Mouse (Mus musculus): ENCODE measurements around the gene Cldn19. TPM values are rescaled to one million over a fixed set of nuclear protein-coding genes. Genes with fewer than 3 reads are reported as not detected.

The Cldn19 gene
- total RNA-seq, 2 experiments from 2014 or later, result 0.06 TPM; not detected in 1

GRCm38 (mm10) chr4:119292771-119293573 lies 37.8 kb downstream of the Cldn19 start:
- DNase-seq (ENCODE audit: low spot score), result peak; percentile 20
- intact Hi-C loops (cut with DNase I), result no loop called here

- no peak for DNase-seq (ENCODE audit: low spot score)
- intact Hi-C loops (cut with DNase I), result loop anchor here (1.0 kb wide), 1 partner anchor 27 kb away; the partner anchor contains the start of gene Ppih
These were observed 38.5 kb downstream of the Cldn19 start for GRCm38 (mm10) chr4:119293574-119294258.

GRCm38 (mm10) chr4:119294415-119295133 lies 39.4 kb downstream of the Cldn19 start, which contains the start of gene Ybx1:
Gene Ybx1 (minus strand): TSS chr4:119294604.
- peak; percentile 99 for DNase-seq (ENCODE audit: low spot score)
- intact Hi-C loops (cut with DNase I), result loop anchor here (1.0 to 5.0 kb wide), 2 partner anchors 26 to 128 kb away; partner anchors contain the start of genes Ppcs, Ppih and Zmynd12

- DNase-seq (ENCODE audit: low spot score), result no peak
- intact Hi-C loops (cut with DNase I), result loop anchor here (5.0 kb wide), 1 partner anchor 127 kb away; the partner anchor contains the start of genes Ppcs and Zmynd12
These were observed 39.9 kb downstream of the Cldn19 start for GRCm38 (mm10) chr4:119295134-119295453.

- no peak for DNase-seq (ENCODE audit: low spot score)
- intact Hi-C loops (cut with DNase I), result loop anchor here (5.0 kb wide), 1 partner anchor 125 kb away; the partner anchor contains the start of genes Ppcs and Zmynd12
These were observed 42.1 kb downstream of the Cldn19 start for GRCm38 (mm10) chr4:119297361-119297760.

- DNase-seq (ENCODE audit: low spot score), result no peak
- intact Hi-C loops (cut with DNase I), result loop anchor here (2.0 kb wide), 1 partner anchor 18 kb away; no protein-coding TSS in a partner anchor
These were observed 45.5 kb downstream of the Cldn19 start for GRCm38 (mm10) chr4:119300761-119301160.

- intact Hi-C loops (cut with DNase I), result loop anchor here (2.0 kb wide), 1 partner anchor 17 kb away; no protein-coding TSS in a partner anchor
- no peak for DNase-seq (ENCODE audit: low spot score)
These were observed 46.6 kb downstream of the Cldn19 start for GRCm38 (mm10) chr4:119301777-119302176.

GRCm38 (mm10) chr4:119303291-119303690 lies 48.1 kb downstream of the Cldn19 start:
- intact Hi-C loops (cut with DNase I), result no loop called here
- DNase-seq (ENCODE audit: low spot score), result no peak

GRCm38 (mm10) chr4:119305418-119305817 lies 50.2 kb downstream of the Cldn19 start:
- no peak for DNase-seq (ENCODE audit: low spot score)
- intact Hi-C loops (cut with DNase I), result no loop called here

Other genes with a start within 250 kb of the Cldn19 start
- 1 to 10 TPM; 7.3 to 8.0 TPM for gene Slc2a1, start 146.7 kb upstream of the Cldn19 start, total RNA-seq (2021)
- 10 to 100 TPM; 21.4 to 25.0 TPM for gene Zfp691, start 81.2 kb upstream of the Cldn19 start, total RNA-seq (2021)
- under 1 TPM; 0.05 to 0.25 TPM for gene Ermap, start 65.4 kb upstream of the Cldn19 start, total RNA-seq (2021)
- 10 to 100 TPM; 15.3 to 19.0 TPM for gene Svbp, start 60.1 kb upstream of the Cldn19 start, total RNA-seq (2021)
- not detected for gene Tmem269, start 37.2 kb upstream of the Cldn19 start, total RNA-seq (2021)
- 10 to 100 TPM; 21.5 to 23.5 TPM for gene AU022252, start 22.7 kb upstream of the Cldn19 start, total RNA-seq (2021)
- gene P3h1, start 22.5 kb upstream of the Cldn19 start, total RNA-seq (2021), result 10 to 100 TPM; 15.0 to 15.7 TPM
- gene Ybx1, start 39.2 kb downstream of the Cldn19 start, total RNA-seq (2021), result 100 to 1,000 TPM; 786 to 800 TPM
- 10 to 100 TPM; 10.3 to 11.1 TPM for gene Ppih, start 65.1 kb downstream of the Cldn19 start, total RNA-seq (2021)
- gene Ccdc30, start 160.1 kb downstream of the Cldn19 start, total RNA-seq (2021), result under 1 TPM in 1 of 2 experiments, not detected in 1; 0.34 TPM
- 1 to 10 TPM; 8.9 TPM for gene Ppcs, start 167.0 kb downstream of the Cldn19 start, total RNA-seq (2021)
- gene Zmynd12, start 167.4 kb downstream of the Cldn19 start, total RNA-seq (2021), result not detected
- gene Rimkla, start 237.2 kb downstream of the Cldn19 start, total RNA-seq (2021), result under 1 TPM; 0.31 to 0.67 TPM

Measured in heart, postnatal 25 days (tissue).